9 mouse cellular contexts compared by ENCODE assay signal in genomic region chr17:5805151-5805834, GRCm38 (mm10). TPM values are rescaled to one million over a fixed set of nuclear protein-coding genes. Genes with fewer than 3 reads are reported as not detected.
DNase-seq lines count a peak whose midpoint lies in the region; ATAC-seq lines count a peak whose summit lies in the region.
"Had no signal": no experiment of that assay in that cellular context is flagged by ENCODE, and none has a peak within 500 bp of the region (broad histone marks: within the 10 kb centered on the region; RNA-seq: fewer than 3 reads in every experiment).

No protein-coding gene starts in this region.

- WGBS in forebrain, embryonic 14.5 days: 52% methylated on average over 7 of the region's 7 CpGs
- 49% methylated on average over 7 of the region's 7 CpGs for WGBS in forebrain, embryonic 13.5 days
- 51% methylated on average over 7 of the region's 7 CpGs for WGBS in lung, embryonic 15.5 days
- 72% methylated on average over 7 of the region's 7 CpGs for WGBS in intestine, embryonic 14.5 days
- WGBS in stomach, embryonic 15.5 days: 52% methylated on average over 7 of the region's 7 CpGs

- no peak overlapping the region for H3K9ac ChIP-seq in forebrain, embryonic 14.5 days (ENCODE audit: low read length)
- H3K9ac ChIP-seq in forebrain, embryonic 13.5 days: no peak overlapping the region
- no peak overlapping the region for H3K9ac ChIP-seq in lung, embryonic 15.5 days
- H3K9ac ChIP-seq in intestine, embryonic 14.5 days (ENCODE audit: low read length): no peak overlapping the region
- H3K9ac ChIP-seq in stomach, embryonic 15.5 days: no peak overlapping the region

- H3K27me3 ChIP-seq in forebrain, embryonic 14.5 days (replicated peaks; ENCODE audit: control insufficient read depth, insufficient read depth, low read length): no peaks in the 10 kb centered on the region
- H3K27me3 ChIP-seq in forebrain, embryonic 13.5 days: no peaks in the 10 kb centered on the region
- H3K27me3 ChIP-seq in lung, embryonic 15.5 days: no peaks in the 10 kb centered on the region
- H3K27me3 ChIP-seq in intestine, embryonic 14.5 days (replicated peaks; ENCODE audit: control insufficient read depth, insufficient read depth, low read length): no peaks in the 10 kb centered on the region
- H3K27me3 ChIP-seq in stomach, embryonic 15.5 days (replicated peaks): no peaks in the 10 kb centered on the region

- no peaks in the 10 kb centered on the region for H3K36me3 ChIP-seq in forebrain, embryonic 14.5 days (ENCODE audit: control insufficient read depth, insufficient read depth, low read length)
- H3K36me3 ChIP-seq in forebrain, embryonic 13.5 days (ENCODE audit: poor library complexity, severe bottlenecking): no peaks in the 10 kb centered on the region
- H3K36me3 ChIP-seq in lung, embryonic 15.5 days: no peaks in the 10 kb centered on the region
- no peaks in the 10 kb centered on the region for H3K36me3 ChIP-seq in intestine, embryonic 14.5 days (ENCODE audit: control insufficient read depth, insufficient read depth, low read length)
- H3K36me3 ChIP-seq in stomach, embryonic 15.5 days: no peaks in the 10 kb centered on the region

- 0 out of 2 replicates have a peak, but pooled peaks cover 3% of the 10 kb centered on the region for H3K4me1 ChIP-seq in forebrain, embryonic 14.5 days (ENCODE audit: control insufficient read depth, insufficient read depth, low read length)
- no peaks in the 10 kb centered on the region for H3K4me1 ChIP-seq in forebrain, embryonic 13.5 days
- peaks cover 23% of the 10 kb centered on the region for H3K4me1 ChIP-seq in lung, embryonic 15.5 days
- peaks cover 16% of the 10 kb centered on the region for H3K4me1 ChIP-seq in intestine, embryonic 14.5 days (replicated peaks; ENCODE audit: control insufficient read depth, insufficient read depth, low read length)
- H3K4me1 ChIP-seq in stomach, embryonic 15.5 days: peaks cover 13% of the 10 kb centered on the region; the same call in 1 of the 2 replicates

- H3K27ac ChIP-seq in forebrain, embryonic 14.5 days (ENCODE audit: low read depth, low read length): 0 out of 2 replicates have a peak overlapping the region, but pooled peaks have one; percentile 39
- H3K27ac ChIP-seq in forebrain, embryonic 13.5 days: no peak overlapping the region
- 0 out of 2 replicates have a peak overlapping the region, but pooled peaks have one; percentile 29 for H3K27ac ChIP-seq in lung, embryonic 15.5 days
- H3K27ac ChIP-seq in intestine, embryonic 14.5 days (ENCODE audit: low read depth): peak overlapping the region; percentile 51; the same call in 1 of the 2 replicates
- peak overlapping the region; percentile 75 for H3K27ac ChIP-seq in stomach, embryonic 15.5 days

- DNase-seq in forebrain, embryonic 14.5 days (ENCODE audit: low spot score): peak; percentile 12
- no peak for DNase-seq in lung, postnatal 10 days
- no peak for DNase-seq in intestine, embryonic 14.5 days (ENCODE audit: low spot score)
- no peak for DNase-seq in natural killer cell, adult 2 months (ENCODE audit: low spot score in 2 of 2)
- DNase-seq in retina, postnatal 1 day: no peak
- DNase-seq: cerebellum, postnatal 14 days had no signal

- no peak overlapping the region for H3K4me3 ChIP-seq in forebrain, embryonic 14.5 days (ENCODE audit: low read depth, low read length)
- H3K4me3 ChIP-seq in forebrain, embryonic 13.5 days: no peak overlapping the region
- H3K4me3 ChIP-seq in lung, embryonic 15.5 days: no peak overlapping the region
- H3K4me3 ChIP-seq in intestine, embryonic 14.5 days (ENCODE audit: low read depth, low read length): no peak overlapping the region
- H3K4me3 ChIP-seq in stomach, embryonic 15.5 days (replicated peaks): no peak overlapping the region

- H3K4me2 ChIP-seq in forebrain, embryonic 14.5 days (ENCODE audit: low read length): no peak overlapping the region
- no peak overlapping the region for H3K4me2 ChIP-seq in forebrain, embryonic 13.5 days
- no peak overlapping the region for H3K4me2 ChIP-seq in lung, embryonic 15.5 days
- no peak overlapping the region for H3K4me2 ChIP-seq in intestine, embryonic 14.5 days (ENCODE audit: low read length)
- H3K4me2 ChIP-seq in stomach, embryonic 15.5 days: no peak overlapping the region

- ATAC-seq in forebrain, embryonic 14.5 days: no peak
- ATAC-seq in forebrain, embryonic 13.5 days: no peak
- ATAC-seq in lung, embryonic 15.5 days (ENCODE audit: borderline replicate concordance, extremely low read depth, low FRiP score, low TSS enrichment): no peak
- no peak for ATAC-seq in intestine, embryonic 14.5 days (replicated peaks; ENCODE audit: low FRiP score, low TSS enrichment, low read depth)
- ATAC-seq in stomach, embryonic 15.5 days (ENCODE audit: insufficient read depth, low FRiP score, low read depth): 0 out of 2 replicates have a peak, but pooled peaks have one; percentile 6

- H3K9me3 ChIP-seq in forebrain, embryonic 14.5 days (replicated peaks; ENCODE audit: control insufficient read depth, low read length): no peaks in the 10 kb centered on the region
- H3K9me3 ChIP-seq in forebrain, embryonic 13.5 days (replicated peaks): no peaks in the 10 kb centered on the region
- H3K9me3 ChIP-seq in lung, embryonic 15.5 days: no peaks in the 10 kb centered on the region
- no peaks in the 10 kb centered on the region for H3K9me3 ChIP-seq in intestine, embryonic 14.5 days (ENCODE audit: control insufficient read depth, low read length)
- no peaks in the 10 kb centered on the region for H3K9me3 ChIP-seq in stomach, embryonic 15.5 days

RNA-seq across cellular contexts. Expression of gene Snx9, which starts 35.8 kb away (rescaled TPM):
- polyA plus RNA-seq in forebrain, embryonic 14.5 days (2014; fragmentation: Nextera tagmentation; extraction: Ambion mirVana): 6.7 and 6.8 TPM in 2 replicates
- 5.7 and 6.7 TPM in 2 replicates for polyA plus RNA-seq in forebrain, embryonic 13.5 days (2015; fragmentation: Nextera tagmentation; extraction: Ambion mirVana)
- polyA plus RNA-seq in lung, embryonic 15.5 days (2015; fragmentation: Nextera tagmentation; extraction: Ambion mirVana): 28.2 and 29.5 TPM in 2 replicates
- polyA plus RNA-seq in intestine, embryonic 14.5 days (2014; fragmentation: Nextera tagmentation; extraction: Ambion mirVana): 41.5 and 42.7 TPM in 2 replicates
- 37.5 and 42.8 TPM in 2 replicates for polyA plus RNA-seq in stomach, embryonic 15.5 days (2015; fragmentation: Nextera tagmentation; extraction: Ambion mirVana)
